Mouse (Mus musculus) common myeloid progenitor, adult 5-6 weeks (primary cell): ENCODE data around the gene Mlana. TPM values are rescaled to one million over a fixed set of nuclear protein-coding genes. Genes with fewer than 3 reads are reported as not detected.

Experiments used
- ATAC-seq: replicated peaks from 2 replicates; pipeline ENCODE4 v1.8.0; 2016; ENCODE audit warnings: low read depth, mild to moderate bottlenecking, moderate TSS enrichment, inconsistent platforms; ENCODE audit not compliant: poor library complexity, severe bottlenecking
- total RNA-seq: library from RNA; stranded (forward); fragments of 200-1000, 187-1606 nt; gene quantifications from 2 replicates; pipeline ENCODE4 v1.2.3, GENCODE M21; 2017

Gene Mlana
- total RNA-seq, 1 experiment from 2014 or later, result not detected

DNA sequence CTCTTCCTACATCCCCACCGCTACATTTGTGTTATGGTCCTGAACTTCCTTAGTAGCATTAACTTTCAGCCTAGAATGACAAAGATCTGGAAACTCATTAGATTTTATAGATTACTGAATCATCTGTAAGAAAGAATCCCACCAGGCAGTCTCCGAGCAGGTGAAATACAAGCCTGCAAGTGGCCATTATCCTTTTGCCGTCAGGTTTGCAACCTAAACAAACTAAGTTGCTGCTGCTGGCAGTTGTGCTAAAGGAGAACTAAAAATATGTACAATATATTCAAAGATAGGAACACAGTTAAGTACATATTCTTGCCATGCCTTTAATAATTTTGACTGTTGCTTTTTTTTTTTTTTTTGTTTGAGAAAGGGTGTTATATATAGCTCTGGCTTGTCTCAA is 37.8 kb downstream of the Mlana start:
- no peak for ATAC-seq

DNA sequence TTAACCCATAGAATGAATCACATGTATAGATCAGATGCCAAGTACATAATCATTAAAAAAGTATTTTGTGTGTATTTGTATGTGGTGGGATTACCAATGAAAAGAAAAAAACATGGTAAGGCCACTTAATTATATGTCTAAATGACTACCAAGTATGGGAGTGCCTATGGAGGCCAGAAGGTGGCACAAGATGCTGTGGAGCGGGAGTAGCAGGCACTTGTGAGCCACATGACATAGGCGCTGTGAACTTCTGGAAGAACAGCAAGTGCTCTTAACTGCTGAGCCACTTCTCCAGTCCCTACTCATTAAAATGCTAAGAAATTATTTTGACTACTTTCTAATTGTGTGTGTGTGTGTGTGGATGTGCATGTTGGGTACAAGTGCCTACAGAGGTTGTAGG is 42.0 kb downstream of the Mlana start:
- no peak for ATAC-seq

DNA sequence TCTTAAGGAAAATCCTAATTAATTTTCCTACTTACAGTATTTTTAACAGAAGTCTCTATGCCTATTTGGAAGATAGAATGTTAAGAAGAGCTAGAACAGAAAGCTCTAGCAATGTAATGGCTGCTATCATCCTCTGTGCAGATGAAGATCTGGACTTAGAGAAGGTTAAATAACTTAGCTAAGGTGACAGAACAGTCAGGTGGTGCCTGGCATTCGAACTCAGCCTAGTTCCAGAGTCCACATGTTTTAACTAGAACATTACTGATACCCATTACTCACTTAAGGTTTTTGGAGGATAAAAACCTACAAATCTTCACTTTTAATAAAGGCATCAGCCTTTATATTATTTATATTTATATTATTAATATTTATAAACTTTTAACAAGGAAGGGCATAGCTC is 43.0 kb downstream of the Mlana start:
- ATAC-seq, result no peak

DNA sequence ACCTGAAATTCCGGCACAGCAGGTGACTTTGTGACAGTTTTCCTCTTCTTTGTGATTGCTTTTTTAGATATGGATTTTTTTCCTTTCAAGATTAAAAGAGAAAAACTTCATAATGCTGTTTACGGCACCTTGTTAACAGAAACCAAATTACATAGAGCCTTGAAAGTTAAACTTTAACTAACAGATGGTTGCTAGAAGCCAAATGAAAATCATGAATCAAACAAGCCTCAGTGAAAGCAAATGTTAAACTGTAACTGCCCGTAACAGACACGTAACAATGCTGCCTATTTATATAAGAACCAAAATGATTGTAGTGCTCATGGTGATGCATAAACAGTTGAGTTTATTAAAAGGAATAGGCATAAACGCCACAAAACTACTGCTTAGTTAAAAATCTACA is 45.9 kb downstream of the Mlana start:
- no peak for ATAC-seq

DNA sequence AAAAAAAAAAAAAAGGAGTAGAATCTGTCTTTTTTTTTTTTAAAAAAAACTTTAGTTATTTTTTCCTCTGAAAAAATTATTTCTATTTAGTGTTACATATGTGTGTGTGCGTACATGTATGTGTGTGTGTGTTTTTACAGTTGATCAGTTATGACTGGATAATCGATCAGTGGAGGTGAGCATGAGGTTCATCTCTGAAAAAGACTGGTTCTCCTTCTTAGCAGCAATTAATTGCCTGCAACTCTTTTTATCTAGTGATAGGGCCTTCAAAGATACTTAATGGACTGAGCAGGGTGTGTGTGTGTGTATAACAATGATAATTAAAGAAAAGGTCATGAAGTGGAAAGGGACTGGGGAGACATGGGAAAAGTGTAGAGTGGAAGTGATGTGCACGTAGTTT is 53.4 kb downstream of the Mlana start:
- no peak for ATAC-seq

DNA sequence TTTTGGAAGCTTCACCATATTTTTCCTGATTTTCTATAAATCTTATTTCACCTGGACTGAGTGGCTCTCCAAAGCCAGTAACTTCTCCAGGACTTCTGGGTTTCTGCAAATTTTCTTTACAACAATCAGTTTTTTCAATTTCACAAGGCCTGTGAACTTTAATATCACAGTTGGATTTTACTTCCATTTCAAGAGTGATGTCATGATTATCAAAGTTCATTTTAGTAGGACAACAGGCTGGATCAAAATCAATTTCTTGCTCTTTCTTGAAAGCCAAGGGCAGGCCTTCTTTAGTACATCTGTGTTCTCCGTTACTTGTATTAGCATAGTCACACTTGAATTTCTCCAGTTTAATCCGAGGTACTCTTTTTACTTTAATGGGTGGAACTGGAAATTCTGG is 56.3 kb downstream of the Mlana start:
- no peak for ATAC-seq

Other genes with a start within 250 kb of the Mlana start
- gene Ric1, start 175.5 kb upstream of the Mlana start, total RNA-seq, result 20.6 and 26.9 TPM in 2 replicates
- gene Ermp1, start 49.4 kb upstream of the Mlana start, total RNA-seq, result 41.8 and 45.8 TPM in 2 replicates
- 13.4 and 22.4 TPM in 2 replicates for gene 9930021J03Rik, start 108.2 kb downstream of the Mlana start, total RNA-seq
- gene Ranbp6, start 115.2 kb downstream of the Mlana start, total RNA-seq, result 18.9 and 23.5 TPM in 2 replicates
- not detected in 2 replicates for gene Il33, start 227.3 kb downstream of the Mlana start, total RNA-seq